Mouse (Mus musculus): ENCODE results near the gene Oard1. TPM values are rescaled to one million over a fixed set of nuclear protein-coding genes. Genes with fewer than 3 reads are reported as not detected.
A peak's percentile ranks its signal among the peaks of the same experiment; 100 is the strongest.

Oard1 gene
- total RNA-seq (2014; rRNA removed) (12.9 and 15.0 TPM in 2 replicates), polyA plus RNA-seq (2015; fragmentation: Nextera tagmentation; extraction: Ambion mirVana) (28.0 and 30.2 TPM in 2 replicates)

GRCm38 (mm10) chr17:48409380-48410298 lies at the start of gene Oard1, which contains the start of gene Nfya:
Gene Oard1, plus strand, starts transcription at chr17:48410014.
Gene Nfya, minus strand, starts transcription at chr17:48409906.
- ATAC-seq (ENCODE audit: low FRiP score) (peak; percentile 97), DNase-seq (ENCODE audit: low spot score) (peak; percentile 100)
- Histone ChIP-seq H3K4me3 (ENCODE audit: low read depth, low read length) (peak within 1 kb of the TSS; percentile 83), H3K36me3 (ENCODE audit: insufficient read depth, low read length) (no peaks in the 10 kb centered on the region), H3K27ac (ENCODE audit: low read depth, low read length) (peak within 1 kb of the TSS; percentile 99), H3K4me1 (ENCODE audit: insufficient read depth, low read length) (no peaks in the 10 kb centered on the region), H3K9ac (replicated peaks; ENCODE audit: low read length, poor library complexity, severe bottlenecking) (peak within 1 kb of the TSS; percentile 96), H3K27me3 (ENCODE audit: insufficient read depth, low read length) (no peaks in the 10 kb centered on the region), H3K4me2 (ENCODE audit: low read depth, low read length, poor library complexity, severe bottlenecking) (peak within 1 kb of the TSS; percentile 78), H3K9me3 (ENCODE audit: low read length) (no peaks in the 10 kb centered on the region)
- WGBS, result under 1% methylated on average over 82 of the region's 84 CpGs
- peak; percentile 46 for TF ChIP-seq CTCF (IDR thresholded peaks at IDR 0.05)

DNA sequence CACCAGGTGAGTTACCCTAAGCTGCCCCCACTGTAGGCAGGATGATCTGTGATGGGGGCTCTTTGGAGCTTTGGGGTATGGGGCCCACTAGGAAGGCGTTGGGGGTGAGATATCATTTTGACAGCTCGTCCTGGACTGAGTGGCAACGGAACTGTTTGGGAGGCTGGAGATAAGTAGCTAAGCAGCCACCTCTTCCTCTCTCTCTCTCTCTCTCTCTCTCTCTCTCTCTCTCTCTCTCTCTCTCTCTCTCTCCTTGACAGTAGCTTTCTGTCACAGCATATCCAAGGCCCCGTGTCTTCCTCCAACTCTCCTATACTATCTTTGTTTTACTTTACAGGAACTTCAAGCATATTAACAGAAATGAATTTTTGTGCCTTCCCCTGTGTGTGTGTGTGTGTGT lies 49.4 kb upstream of the Oard1 start:
- H3K4me3 ChIP-seq (ENCODE audit: low read depth, low read length), result no peak overlapping the region
- H3K27ac ChIP-seq (ENCODE audit: low read depth, low read length), result no peak overlapping the region
- H3K36me3 ChIP-seq (ENCODE audit: insufficient read depth, low read length), result no peaks in the 10 kb centered on the region
- no peak overlapping the region for H3K4me2 ChIP-seq (ENCODE audit: low read depth, low read length, poor library complexity, severe bottlenecking)
- H3K4me1 ChIP-seq (ENCODE audit: insufficient read depth, low read length), result no peaks in the 10 kb centered on the region
- TF ChIP-seq CTCF (IDR thresholded peaks at IDR 0.05), result no peak
- H3K9me3 ChIP-seq (ENCODE audit: low read length), result no peaks in the 10 kb centered on the region
- no peak overlapping the region for H3K9ac ChIP-seq (replicated peaks; ENCODE audit: low read length, poor library complexity, severe bottlenecking)
- no peak for ATAC-seq (ENCODE audit: low FRiP score)
- 86% methylated on average over 4 of the region's 4 CpGs for WGBS
- DNase-seq (ENCODE audit: low spot score), result no peak
- H3K27me3 ChIP-seq (ENCODE audit: insufficient read depth, low read length), result no peaks in the 10 kb centered on the region

DNA sequence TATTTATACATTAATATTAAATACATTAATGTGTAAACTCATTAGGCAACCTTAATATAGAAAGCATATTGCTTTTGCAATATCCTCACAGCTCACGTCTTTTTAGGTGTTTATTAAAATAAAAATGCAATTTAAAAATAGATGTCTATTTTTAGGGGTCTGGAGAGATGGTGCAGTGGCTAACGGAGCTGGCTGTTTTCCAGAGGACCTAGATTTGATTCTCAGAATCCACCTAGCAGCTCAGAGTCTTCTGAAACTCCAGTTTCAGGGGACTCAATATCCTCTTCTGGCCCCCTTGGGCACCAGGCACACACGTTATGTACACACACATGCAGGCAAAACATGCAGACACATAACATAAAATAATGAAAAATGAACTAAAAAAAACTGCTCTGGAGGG lies 47.5 kb upstream of the Oard1 start:
- peak; percentile 22 for DNase-seq (ENCODE audit: low spot score)
- Histone ChIP-seq H3K9ac (replicated peaks; ENCODE audit: low read length, poor library complexity, severe bottlenecking) (no peak overlapping the region), H3K4me2 (ENCODE audit: low read depth, low read length, poor library complexity, severe bottlenecking) (no peak overlapping the region), H3K27me3 (ENCODE audit: insufficient read depth, low read length) (no peaks in the 10 kb centered on the region), H3K4me1 (ENCODE audit: insufficient read depth, low read length) (no peaks in the 10 kb centered on the region), H3K9me3 (ENCODE audit: low read length) (no peaks in the 10 kb centered on the region), H3K36me3 (ENCODE audit: insufficient read depth, low read length) (no peaks in the 10 kb centered on the region), H3K4me3 (ENCODE audit: low read depth, low read length) (no peak overlapping the region), H3K27ac (ENCODE audit: low read depth, low read length) (no peak overlapping the region)
- no peak for TF ChIP-seq CTCF (IDR thresholded peaks at IDR 0.05)
- no peak for ATAC-seq (ENCODE audit: low FRiP score)
- 63% methylated on average over 3 of the region's 3 CpGs for WGBS

GRCm38 (mm10) chr17:48362966-48363365 lies 46.8 kb upstream of the Oard1 start:
- Histone ChIP-seq H3K9ac (replicated peaks; ENCODE audit: low read length, poor library complexity, severe bottlenecking) (no peak overlapping the region), H3K36me3 (ENCODE audit: insufficient read depth, low read length) (no peaks in the 10 kb centered on the region), H3K9me3 (ENCODE audit: low read length) (no peaks in the 10 kb centered on the region), H3K4me3 (ENCODE audit: low read depth, low read length) (no peak overlapping the region), H3K4me2 (ENCODE audit: low read depth, low read length, poor library complexity, severe bottlenecking) (no peak overlapping the region), H3K27me3 (ENCODE audit: insufficient read depth, low read length) (no peaks in the 10 kb centered on the region), H3K27ac (ENCODE audit: low read depth, low read length) (no peak overlapping the region), H3K4me1 (ENCODE audit: insufficient read depth, low read length) (no peaks in the 10 kb centered on the region)
- peak; percentile 50 for DNase-seq (ENCODE audit: low spot score)
- no peak for ATAC-seq (ENCODE audit: low FRiP score)
- no peak for TF ChIP-seq CTCF (IDR thresholded peaks at IDR 0.05)
- WGBS, result 82% methylated on average over 8 of the region's 8 CpGs

GRCm38 (mm10) chr17:48363421-48363965 lies 46.3 kb upstream of the Oard1 start:
- no peak for TF ChIP-seq CTCF (IDR thresholded peaks at IDR 0.05)
- no peak overlapping the region for H3K9ac ChIP-seq (replicated peaks; ENCODE audit: low read length, poor library complexity, severe bottlenecking)
- H3K4me1 ChIP-seq (ENCODE audit: insufficient read depth, low read length), result no peaks in the 10 kb centered on the region
- no peak overlapping the region for H3K4me2 ChIP-seq (ENCODE audit: low read depth, low read length, poor library complexity, severe bottlenecking)
- ATAC-seq (ENCODE audit: low FRiP score) (no peak), DNase-seq (ENCODE audit: low spot score) (no peak)
- no peaks in the 10 kb centered on the region for H3K27me3 ChIP-seq (ENCODE audit: insufficient read depth, low read length)
- H3K36me3 ChIP-seq (ENCODE audit: insufficient read depth, low read length), result no peaks in the 10 kb centered on the region
- no peaks in the 10 kb centered on the region for H3K9me3 ChIP-seq (ENCODE audit: low read length)
- H3K4me3 ChIP-seq (ENCODE audit: low read depth, low read length), result no peak overlapping the region
- no peak overlapping the region for H3K27ac ChIP-seq (ENCODE audit: low read depth, low read length)
- WGBS, result 72% methylated on average over 6 of the region's 6 CpGs
